Mouse (Mus musculus) testis, adult 2 months (tissue): Measurements from ENCODE around the gene Kcnq1.

Experiments
- CTCF ChIP-seq: fragments of 200-500 bp; IDR thresholded peaks from 2 replicates; pipeline ENCODE4 v1.5.1; 2012; ENCODE audit warnings: low read depth, mild to moderate bottlenecking, inconsistent platforms, low read length, moderate library complexity; ENCODE audit not compliant: control insufficient read depth, insufficient read depth, insufficient replicate concordance
- POLR2A ChIP-seq: fragments of 200-500 bp; IDR thresholded peaks from 2 replicates; pipeline ENCODE4 v1.6.1; 2012; ENCODE audit warnings: low read depth, mild to moderate bottlenecking, inconsistent platforms, low read length, moderate library complexity; ENCODE audit not compliant: control insufficient read depth

- no peak for TF ChIP-seq CTCF
- no peak for TF ChIP-seq POLR2A
Measured at GRCm38 (mm10) chr7:143341301-143341980, 235.3 kb downstream of the Kcnq1 start.
